Mouse (Mus musculus) stomach, embryonic 15.5 days (tissue): ENCODE data around the gene Apbb1ip. TPM values are rescaled to one million over a fixed set of nuclear protein-coding genes. Genes with fewer than 3 reads are reported as not detected.

Experiments
- ATAC-seq: fragments of 200-750 bp; cut with Nextera tagmentation; 2 replicates; pipeline ENCODE4 v1.8.0; 2017; ENCODE audit warnings: low read depth, moderate number of reproducible peaks, moderate TSS enrichment; ENCODE audit not compliant: insufficient read depth, low FRiP score
- H3K27ac ChIP-seq: fragments of 300-500 bp; sonication (generic); 2 replicates; pipeline ENCODE4 v1.5.1; 2015; ENCODE audit warnings: mild to moderate bottlenecking, inconsistent platforms
- H3K27me3 ChIP-seq: fragments of 300-500 bp; sonication (generic); replicated peaks from 2 replicates; pipeline ENCODE4 v1.6.1; 2015; ENCODE audit warnings: inconsistent platforms
- H3K36me3 ChIP-seq: fragments of 300-500 bp; sonication (generic); 2 replicates; pipeline ENCODE4 v1.6.1; 2015; ENCODE audit warnings: inconsistent platforms
- H3K4me1 ChIP-seq: fragments of 300-500 bp; sonication (generic); 2 replicates; pipeline ENCODE4 v1.6.1; 2015; ENCODE audit warnings: inconsistent platforms
- H3K4me2 ChIP-seq: fragments of 300-500 bp; sonication (generic); 2 replicates; pipeline ENCODE4 v1.6.1; 2015; ENCODE audit warnings: mild to moderate bottlenecking, inconsistent platforms
- H3K4me3 ChIP-seq: fragments of 300-500 bp; sonication (generic); replicated peaks from 2 replicates; pipeline ENCODE4 v1.5.1; 2015; ENCODE audit warnings: inconsistent platforms
- H3K9ac ChIP-seq: fragments of 300-500 bp; sonication (generic); 2 replicates; pipeline ENCODE4 v1.6.1; 2015; ENCODE audit warnings: inconsistent platforms
- H3K9me3 ChIP-seq: fragments of 300-500 bp; sonication (generic); 2 replicates; pipeline ENCODE4 v1.6.1; 2016; ENCODE audit warnings: inconsistent platforms
- WGBS: fragments of 180-500 bp; shearing (Covaris S2); methylation state at CpG from one replicate; pipeline ENCODE4 v1.1.7; 2015; 5-methylcytosine and 5-hydroxymethylcytosine counted together
- polyA plus RNA-seq: library from polyadenylated mRNA; unstranded; fragments of >200 nt; fragmentation: Nextera tagmentation; extraction: Ambion mirVana; gene quantifications from 2 replicates; pipeline ENCODE4 v1.2.1, GENCODE M21; 2015

The Apbb1ip gene
- 2.0 and 4.2 TPM in 2 replicates for polyA plus RNA-seq

- peak within 1 kb of the TSS; percentile 81 for H3K4me2 ChIP-seq
- H3K4me1 ChIP-seq = no peaks in the 10 kb centered on the region
- ATAC-seq = no peak; the same call in 1 of the 2 replicates
- no peaks in the 10 kb centered on the region for H3K9me3 ChIP-seq
- H3K27me3 ChIP-seq = no peaks in the 10 kb centered on the region
- H3K9ac ChIP-seq = no peak within 1 kb of the TSS
- 0 out of 2 replicates have a peak within 1 kb of the TSS, but pooled peaks have one; percentile 4 for H3K27ac ChIP-seq
- H3K36me3 ChIP-seq = no peaks in the 10 kb centered on the region
- 25% methylated on average over 9 of the region's 9 CpGs for WGBS
- peak within 1 kb of the TSS; percentile 41 for H3K4me3 ChIP-seq
These were observed at the start of gene Apbb1ip for GRCm38 (mm10) chr2:22773549-22774180. Gene Apbb1ip (plus strand): TSS chr2:22774094.

- H3K36me3 ChIP-seq = no peaks in the 10 kb centered on the region
- H3K4me2 ChIP-seq = no peak overlapping the region
- H3K4me3 ChIP-seq = no peak overlapping the region
- H3K27ac ChIP-seq = no peak overlapping the region
- H3K27me3 ChIP-seq = no peaks in the 10 kb centered on the region
- no peaks in the 10 kb centered on the region for H3K9me3 ChIP-seq
- H3K4me1 ChIP-seq = no peaks in the 10 kb centered on the region
- ATAC-seq = no peak
- no peak overlapping the region for H3K9ac ChIP-seq
- WGBS = 71% methylated on average over 1 of the region's 1 CpGs
These were observed 46.8 kb upstream of the Apbb1ip start for GRCm38 (mm10) chr2:22727113-22727512.

- 71% methylated on average over 2 of the region's 2 CpGs for WGBS
- H3K9ac ChIP-seq = no peak overlapping the region
- H3K4me3 ChIP-seq = no peak overlapping the region
- H3K27me3 ChIP-seq = no peaks in the 10 kb centered on the region
- no peak overlapping the region for H3K27ac ChIP-seq
- H3K9me3 ChIP-seq = no peaks in the 10 kb centered on the region
- H3K36me3 ChIP-seq = no peaks in the 10 kb centered on the region
- ATAC-seq = no peak
- H3K4me2 ChIP-seq = no peak overlapping the region
- no peaks in the 10 kb centered on the region for H3K4me1 ChIP-seq
These were observed 37.8 kb upstream of the Apbb1ip start for GRCm38 (mm10) chr2:22736134-22736533.

DNA sequence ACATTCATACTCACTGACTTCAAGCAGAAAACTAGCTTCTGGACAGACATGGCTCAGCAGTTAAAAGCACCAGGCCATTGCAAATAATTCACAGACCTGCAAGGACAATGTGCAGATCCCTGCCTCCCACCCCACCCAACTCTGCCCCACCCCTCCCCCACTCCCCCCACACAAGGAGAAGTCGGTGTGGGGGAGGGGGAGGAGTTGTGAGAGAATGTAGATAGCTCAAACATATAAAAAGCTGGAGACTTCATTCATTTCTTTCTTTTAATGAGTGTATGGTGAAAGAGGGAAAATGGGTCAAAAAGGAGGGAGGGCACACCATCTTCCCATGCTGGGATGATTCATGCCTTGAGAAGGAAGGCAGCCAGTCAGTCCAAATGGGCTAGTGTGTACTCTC, 34.5 kb upstream of the Apbb1ip start:
- no peak overlapping the region for H3K27ac ChIP-seq
- H3K4me3 ChIP-seq = no peak overlapping the region
- no peak for ATAC-seq
- no peak overlapping the region for H3K4me2 ChIP-seq
- no peaks in the 10 kb centered on the region for H3K36me3 ChIP-seq
- H3K27me3 ChIP-seq = no peaks in the 10 kb centered on the region
- no peaks in the 10 kb centered on the region for H3K4me1 ChIP-seq
- 55% methylated on average over 1 of the region's 1 CpGs for WGBS
- no peaks in the 10 kb centered on the region for H3K9me3 ChIP-seq
- no peak overlapping the region for H3K9ac ChIP-seq

DNA sequence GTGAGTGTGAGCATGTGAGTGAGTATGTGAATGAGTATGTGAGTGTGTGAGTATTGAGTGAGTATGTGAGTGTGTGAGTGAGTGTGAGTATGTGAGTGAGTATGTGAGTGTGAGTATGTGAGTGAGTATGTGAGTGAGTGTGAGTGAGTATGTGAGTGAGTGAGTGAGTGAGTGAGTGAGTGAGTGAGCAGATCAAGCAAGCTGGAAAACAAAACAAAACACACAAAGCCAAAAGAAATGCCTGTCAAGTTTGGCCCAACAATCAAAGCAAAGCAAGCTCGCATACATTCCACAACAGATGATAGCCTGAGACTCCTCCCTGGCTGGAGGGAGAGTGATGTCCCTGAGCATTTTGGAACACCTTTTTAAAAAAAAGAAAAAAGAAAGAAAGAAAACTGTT, 33.5 kb upstream of the Apbb1ip start:
- Histone ChIP-seq H3K27ac (no peak overlapping the region), H3K4me3 (no peak overlapping the region), H3K4me1 (no peaks in the 10 kb centered on the region), H3K9me3 (no peaks in the 10 kb centered on the region), H3K4me2 (no peak overlapping the region), H3K36me3 (no peaks in the 10 kb centered on the region), H3K27me3 (no peaks in the 10 kb centered on the region), H3K9ac (no peak overlapping the region)
- no peak for ATAC-seq
- 59% methylated on average over 1 of the region's 1 CpGs for WGBS

DNA sequence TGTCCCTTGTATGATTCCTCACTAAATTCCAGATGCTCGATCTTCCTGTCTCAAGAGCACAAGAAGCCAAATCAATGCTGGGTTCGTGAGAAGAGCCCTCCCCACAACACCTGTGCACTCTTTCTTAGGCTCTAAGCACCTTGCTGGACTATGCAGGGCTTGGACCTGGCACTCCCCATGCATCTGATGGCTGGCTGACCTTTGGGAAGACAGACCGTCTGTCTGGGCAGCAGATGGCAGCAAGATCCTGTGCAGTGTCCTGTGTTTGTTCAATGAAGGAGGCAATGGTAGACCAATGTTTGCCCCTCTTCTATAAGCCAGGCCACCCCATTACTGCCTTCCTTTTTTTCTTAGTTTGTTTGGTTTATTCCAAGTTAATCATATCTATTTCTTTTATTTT, 32.7 kb upstream of the Apbb1ip start:
- H3K4me2 ChIP-seq = no peak overlapping the region
- H3K9ac ChIP-seq = no peak overlapping the region
- H3K4me3 ChIP-seq = no peak overlapping the region
- no peaks in the 10 kb centered on the region for H3K36me3 ChIP-seq
- no peak for ATAC-seq
- no peaks in the 10 kb centered on the region for H3K9me3 ChIP-seq
- WGBS = 57% methylated on average over 3 of the region's 3 CpGs
- H3K27me3 ChIP-seq = no peaks in the 10 kb centered on the region
- H3K4me1 ChIP-seq = no peaks in the 10 kb centered on the region
- H3K27ac ChIP-seq = no peak overlapping the region

DNA sequence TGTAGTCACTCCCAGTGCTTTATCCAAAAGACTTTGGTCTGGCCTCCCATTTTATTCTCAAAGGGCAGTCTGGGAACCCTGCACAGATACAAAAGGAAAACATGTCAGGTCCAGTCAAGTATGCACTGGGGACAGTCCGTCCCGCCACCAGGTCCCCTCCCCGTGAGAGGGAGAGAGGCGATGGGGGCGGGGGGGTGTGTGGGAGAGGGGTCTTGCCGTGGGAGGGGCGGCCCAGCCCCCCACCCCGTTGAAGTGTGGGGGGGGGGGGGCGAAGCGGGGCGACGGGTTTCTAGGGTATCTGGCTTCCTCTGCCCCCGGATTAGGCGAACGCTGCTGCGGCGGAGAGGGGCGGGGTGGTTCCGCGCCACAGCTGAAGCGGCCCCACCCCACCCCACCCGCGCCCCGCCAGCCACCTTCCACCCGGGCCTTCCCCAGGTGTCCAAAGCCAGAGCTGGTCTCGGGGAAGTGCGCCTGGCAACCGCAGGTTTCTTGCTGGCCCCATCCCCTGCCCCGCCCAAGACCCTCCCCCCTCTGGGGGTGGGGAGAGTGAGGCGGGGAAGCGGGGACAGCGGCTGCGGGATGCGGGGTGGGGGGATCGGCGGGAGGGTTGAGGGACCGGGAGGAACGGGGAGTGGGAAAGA, 29.7 kb upstream of the Apbb1ip start:
- ATAC-seq = no peak
- under 1% methylated on average over 21 of the region's 38 CpGs for WGBS
- no peaks in the 10 kb centered on the region for H3K4me1 ChIP-seq
- no peaks in the 10 kb centered on the region for H3K27me3 ChIP-seq
- H3K4me3 ChIP-seq = no peak overlapping the region
- no peak overlapping the region for H3K4me2 ChIP-seq
- H3K36me3 ChIP-seq = no peaks in the 10 kb centered on the region
- no peaks in the 10 kb centered on the region for H3K9me3 ChIP-seq
- H3K27ac ChIP-seq = no peak overlapping the region
- H3K9ac ChIP-seq = 0 out of 2 replicates have a peak overlapping the region, but pooled peaks have one; percentile 32

- Histone ChIP-seq H3K4me2 (no peak overlapping the region), H3K36me3 (no peaks in the 10 kb centered on the region), H3K4me1 (no peaks in the 10 kb centered on the region), H3K9ac (no peak overlapping the region), H3K27me3 (no peaks in the 10 kb centered on the region), H3K4me3 (no peak overlapping the region), H3K9me3 (no peaks in the 10 kb centered on the region), H3K27ac (no peak overlapping the region)
- 3% methylated on average over 19 of the region's 19 CpGs for WGBS
- no peak for ATAC-seq
These were observed 29.0 kb upstream of the Apbb1ip start for GRCm38 (mm10) chr2:22744876-22745275.

DNA sequence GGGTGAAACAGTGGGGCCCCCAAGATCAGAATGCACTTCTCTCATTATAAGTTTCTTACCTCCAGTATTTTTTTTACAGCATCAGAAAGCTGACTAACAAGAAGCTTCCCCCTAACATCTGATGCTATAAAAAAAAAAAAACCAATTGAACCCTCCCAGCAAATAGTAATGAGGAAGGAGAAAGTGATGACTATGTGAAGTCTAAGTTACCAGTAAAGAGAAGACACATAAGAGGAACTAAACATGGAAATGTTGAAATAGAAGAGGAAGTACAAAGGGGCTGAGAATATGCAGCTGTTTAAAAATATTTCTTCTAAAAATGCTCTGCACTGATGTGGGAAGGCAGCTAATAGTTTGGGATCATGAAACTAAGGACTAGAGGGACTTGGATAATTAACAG, 27.1 kb upstream of the Apbb1ip start:
- H3K27me3 ChIP-seq = no peaks in the 10 kb centered on the region
- no peak overlapping the region for H3K27ac ChIP-seq
- no peaks in the 10 kb centered on the region for H3K4me1 ChIP-seq
- no peak overlapping the region for H3K4me2 ChIP-seq
- no peak overlapping the region for H3K4me3 ChIP-seq
- H3K36me3 ChIP-seq = no peaks in the 10 kb centered on the region
- no peak for ATAC-seq
- H3K9me3 ChIP-seq = no peaks in the 10 kb centered on the region
- no peak overlapping the region for H3K9ac ChIP-seq

- ATAC-seq = no peak
- H3K27me3 ChIP-seq = no peaks in the 10 kb centered on the region
These were observed 26.0 kb upstream of the Apbb1ip start for GRCm38 (mm10) chr2:22747941-22748340.

GRCm38 (mm10) chr2:22749761-22750160, 24.1 kb upstream of the Apbb1ip start:
- no peak for ATAC-seq
- WGBS = 78% methylated on average over 3 of the region's 3 CpGs
- no peaks in the 10 kb centered on the region for H3K36me3 ChIP-seq

More at GRCm38 (mm10) chr2:22747941-22748340, 26.0 kb upstream of the Apbb1ip start:
- no peaks in the 10 kb centered on the region for H3K4me1 ChIP-seq
- no peaks in the 10 kb centered on the region for H3K36me3 ChIP-seq
- H3K9ac ChIP-seq = no peak overlapping the region
- no peak overlapping the region for H3K4me3 ChIP-seq
- no peak overlapping the region for H3K4me2 ChIP-seq
- H3K27ac ChIP-seq = no peak overlapping the region
- no peaks in the 10 kb centered on the region for H3K9me3 ChIP-seq

GRCm38 (mm10) chr2:22752492-22752891, 21.4 kb upstream of the Apbb1ip start:
- 62% methylated on average over 4 of the region's 4 CpGs for WGBS

More at GRCm38 (mm10) chr2:22749761-22750160, 24.1 kb upstream of the Apbb1ip start:
- Histone ChIP-seq H3K9me3 (no peaks in the 10 kb centered on the region), H3K4me1 (no peaks in the 10 kb centered on the region), H3K9ac (no peak overlapping the region), H3K27me3 (no peaks in the 10 kb centered on the region), H3K4me2 (no peak overlapping the region), H3K4me3 (no peak overlapping the region), H3K27ac (no peak overlapping the region)

More at GRCm38 (mm10) chr2:22752492-22752891, 21.4 kb upstream of the Apbb1ip start:
- Histone ChIP-seq H3K9me3 (no peaks in the 10 kb centered on the region), H3K27ac (no peak overlapping the region), H3K4me2 (no peak overlapping the region), H3K4me3 (no peak overlapping the region), H3K4me1 (no peaks in the 10 kb centered on the region), H3K9ac (no peak overlapping the region), H3K36me3 (no peaks in the 10 kb centered on the region), H3K27me3 (no peaks in the 10 kb centered on the region)
- ATAC-seq = no peak
